Mouse (Mus musculus) small intestine, adult 2 months (tissue): ENCODE results near the gene Phka2.

Source experiments
- CTCF ChIP-seq: fragments of 200-500 bp; IDR thresholded peaks from 2 replicates; pipeline ENCODE4 v1.5.1; 2012; ENCODE audit warnings: low read depth, mild to moderate bottlenecking, control low read depth, inconsistent platforms, low read length, moderate library complexity, mixed read lengths; ENCODE audit not compliant: insufficient replicate concordance, insufficient read length; ENCODE audit errors: extremely low read depth
- POLR2A ChIP-seq: fragments of 200-500 bp; IDR thresholded peaks from 2 replicates; pipeline ENCODE4 v1.6.1; 2012; ENCODE audit warnings: low read depth, mild to moderate bottlenecking, control low read depth, inconsistent platforms, low read length, moderate library complexity

GRCm38 (mm10) chrX:160584148-160584838 lies 82.3 kb downstream of the Phka2 start:
- TF ChIP-seq POLR2A (no peak), CTCF (no peak)
